Mouse (Mus musculus): ENCODE data around the gene Gm20773. TPM values are rescaled to one million over a fixed set of nuclear protein-coding genes. Genes with fewer than 3 reads are reported as not detected.

The Gm20773 gene
- not detected for total RNA-seq (2023)

GRCm38 (mm10) chrY:13493726-13494125 lies at the start of gene Gm20773:
Gene Gm20773, plus strand, starts transcription at chrY:13494026.

GRCm38 (mm10) chrY:13465479-13465878 lies 28.3 kb upstream of the Gm20773 start, which contains the start of gene Gm21866:
Gene Gm21866, minus strand, starts transcription at chrY:13465579.

Other genes with a start within 250 kb of the Gm20773 start
- gene Gm21440, start 241.6 kb upstream of the Gm20773 start, total RNA-seq (2023), result not detected
- gene Gm21454, start 241.6 kb upstream of the Gm20773 start, total RNA-seq (2023), result not detected
- gene Gm21725, start 145.0 kb upstream of the Gm20773 start, total RNA-seq (2023), result not detected
- not detected for gene Gm21866, start 28.4 kb upstream of the Gm20773 start, total RNA-seq (2023)

Measured in CD4-positive naive resting alpha-beta T cell, adult 57 days (primary cell).